Mouse (Mus musculus): Measurements from ENCODE around the gene Dmkn. TPM values are rescaled to one million over a fixed set of nuclear protein-coding genes. Genes with fewer than 3 reads are reported as not detected.
"Not testable (repeated sequence)": the region's sequence is repeated elsewhere in the genome, so short reads cannot be mapped to it uniquely, and the experiment has no call there.

Gene Dmkn
- polyA plus RNA-seq, 1 experiment from 2014 or later, result not detected

GRCm38 (mm10) chr7:30742570-30742969 is 21.0 kb upstream of the Dmkn start:
- not testable (repeated sequence) for H3K27ac ChIP-seq; H3K9ac ChIP-seq; H3K27me3 ChIP-seq (replicated peaks); H3K4me1 ChIP-seq; H3K9me3 ChIP-seq (replicated peaks); H3K36me3 ChIP-seq; H3K4me3 ChIP-seq; ATAC-seq; H3K4me2 ChIP-seq
- 69% methylated on average over 2 of the region's 2 CpGs for WGBS (ENCODE audit: insufficient replicate concordance)

- H3K4me3 ChIP-seq; H3K27me3 ChIP-seq (replicated peaks); H3K9ac ChIP-seq; H3K4me1 ChIP-seq; H3K4me2 ChIP-seq; H3K27ac ChIP-seq; H3K9me3 ChIP-seq (replicated peaks); H3K36me3 ChIP-seq: not testable (repeated sequence)
- WGBS (ENCODE audit: insufficient replicate concordance), result 70% methylated on average over 1 of the region's 4 CpGs
- peak; percentile 36; the same call in 1 of the 2 replicates for ATAC-seq
These were observed 19.9 kb upstream of the Dmkn start, which contains the start of gene Gapdhs for GRCm38 (mm10) chr7:30743617-30744016. Gene Gapdhs (minus strand): TSS chr7:30743681.

GRCm38 (mm10) chr7:30744022-30744598 is 19.4 kb upstream of the Dmkn start:
- Histone ChIP-seq H3K27me3 (replicated peaks) (no peaks in the 10 kb centered on the region), H3K4me3 (no peak overlapping the region), H3K4me1 (peaks cover 6% of the 10 kb centered on the region; the same call in 1 of the 2 replicates), H3K9me3 (replicated peaks) (no peaks in the 10 kb centered on the region), H3K4me2 (no peak overlapping the region), H3K9ac (no peak overlapping the region), H3K27ac (no peak overlapping the region), H3K36me3 (peaks cover 4% of the 10 kb centered on the region; the same call in 1 of the 2 replicates)
- no peak for ATAC-seq
- 35% methylated on average over 4 of the region's 4 CpGs for WGBS (ENCODE audit: insufficient replicate concordance)

- no peaks in the 10 kb centered on the region for H3K9me3 ChIP-seq (replicated peaks)
- no peak overlapping the region for H3K4me3 ChIP-seq
- H3K36me3 ChIP-seq, result no peaks in the 10 kb centered on the region
- H3K27ac ChIP-seq, result no peak overlapping the region
- H3K9ac ChIP-seq, result no peak overlapping the region
- 73% methylated on average over 7 of the region's 7 CpGs for WGBS (ENCODE audit: insufficient replicate concordance)
- no peaks in the 10 kb centered on the region for H3K27me3 ChIP-seq (replicated peaks)
- H3K4me1 ChIP-seq, result peaks cover 6% of the 10 kb centered on the region; the same call in 1 of the 2 replicates
- ATAC-seq, result no peak
- H3K4me2 ChIP-seq, result no peak overlapping the region
These were observed 15.9 kb upstream of the Dmkn start for GRCm38 (mm10) chr7:30747525-30748204.

GRCm38 (mm10) chr7:30749824-30750606 is 13.5 kb upstream of the Dmkn start:
- H3K4me3 ChIP-seq, result no peak overlapping the region
- H3K4me1 ChIP-seq, result no peaks in the 10 kb centered on the region
- 73% methylated on average over 13 of the region's 13 CpGs for WGBS (ENCODE audit: insufficient replicate concordance)
- no peak overlapping the region for H3K4me2 ChIP-seq
- H3K9me3 ChIP-seq (replicated peaks), result 0 out of 2 replicates have a peak, but pooled peaks cover 5% of the 10 kb centered on the region
- peaks cover 1% of the 10 kb centered on the region; the same call in 1 of the 2 replicates for H3K36me3 ChIP-seq
- no peak overlapping the region for H3K9ac ChIP-seq
- no peak overlapping the region for H3K27ac ChIP-seq
- no peaks in the 10 kb centered on the region for H3K27me3 ChIP-seq (replicated peaks)
- ATAC-seq, result no peak

- H3K4me2 ChIP-seq, result no peak within 1 kb of the TSS
- no peaks in the 10 kb centered on the region for H3K27me3 ChIP-seq (replicated peaks)
- H3K27ac ChIP-seq, result no peak within 1 kb of the TSS
- H3K36me3 ChIP-seq, result peaks cover 5% of the 10 kb centered on the region; the same call in 1 of the 2 replicates
- H3K4me3 ChIP-seq, result no peak within 1 kb of the TSS
- no peak within 1 kb of the TSS for H3K9ac ChIP-seq
- 46% methylated on average over 5 of the region's 5 CpGs for WGBS (ENCODE audit: insufficient replicate concordance)
- no peaks in the 10 kb centered on the region for H3K4me1 ChIP-seq
- 0 out of 2 replicates have a peak, but pooled peaks cover 9% of the 10 kb centered on the region for H3K9me3 ChIP-seq (replicated peaks)
- ATAC-seq, result no peak
These were observed 12.4 kb upstream of the Dmkn start, which contains the start of gene Sbsn for GRCm38 (mm10) chr7:30751086-30751669. Gene Sbsn (plus strand): TSS chr7:30751471.

GRCm38 (mm10) chr7:30757001-30757400 is 6.6 kb upstream of the Dmkn start:
- no peak for ATAC-seq

GRCm38 (mm10) chr7:30758853-30759252 is 4.7 kb upstream of the Dmkn start:
- 29% methylated on average over 4 of the region's 4 CpGs for WGBS (ENCODE audit: insufficient replicate concordance)
- no peak for ATAC-seq
- 0 out of 2 replicates have a peak, but pooled peaks cover 9% of the 10 kb centered on the region for H3K9me3 ChIP-seq (replicated peaks)

More at GRCm38 (mm10) chr7:30757001-30757400, 6.6 kb upstream of the Dmkn start:
- WGBS (ENCODE audit: insufficient replicate concordance), result 62% methylated on average over 3 of the region's 3 CpGs
- H3K4me3 ChIP-seq, result no peak overlapping the region
- no peak overlapping the region for H3K4me2 ChIP-seq
- peaks cover 16% of the 10 kb centered on the region for H3K4me1 ChIP-seq
- H3K9ac ChIP-seq, result no peak overlapping the region
- H3K36me3 ChIP-seq, result peaks cover 5% of the 10 kb centered on the region; the same call in 1 of the 2 replicates
- no peaks in the 10 kb centered on the region; the same call in 1 of the 2 replicates for H3K27me3 ChIP-seq (replicated peaks)
- no peak overlapping the region for H3K27ac ChIP-seq
- H3K9me3 ChIP-seq (replicated peaks), result 0 out of 2 replicates have a peak, but pooled peaks cover 9% of the 10 kb centered on the region

GRCm38 (mm10) chr7:30761769-30762352 is 1.7 kb upstream of the Dmkn start:
- Histone ChIP-seq H3K27me3 (replicated peaks) (peaks cover 36% of the 10 kb centered on the region), H3K4me3 (no peak overlapping the region), H3K27ac (no peak overlapping the region), H3K36me3 (no peaks in the 10 kb centered on the region), H3K9me3 (replicated peaks) (no peaks in the 10 kb centered on the region), H3K9ac (no peak overlapping the region), H3K4me1 (peaks cover 22% of the 10 kb centered on the region), H3K4me2 (no peak overlapping the region)
- peak; percentile 60 for ATAC-seq
- 12% methylated on average over 4 of the region's 4 CpGs for WGBS (ENCODE audit: insufficient replicate concordance)

More at GRCm38 (mm10) chr7:30758853-30759252, 4.7 kb upstream of the Dmkn start:
- Histone ChIP-seq H3K9ac (no peak overlapping the region), H3K27ac (no peak overlapping the region), H3K4me3 (no peak overlapping the region), H3K27me3 (replicated peaks) (peaks cover 12% of the 10 kb centered on the region), H3K4me2 (no peak overlapping the region), H3K4me1 (peaks cover 22% of the 10 kb centered on the region), H3K36me3 (peaks cover 5% of the 10 kb centered on the region; the same call in 1 of the 2 replicates)

GRCm38 (mm10) chr7:30765173-30765572 is 1.6 kb downstream of the Dmkn start:
- Histone ChIP-seq H3K27ac (no peak overlapping the region), H3K4me2 (no peak overlapping the region), H3K9ac (no peak overlapping the region), H3K4me3 (no peak overlapping the region), H3K4me1 (peaks cover 22% of the 10 kb centered on the region), H3K9me3 (replicated peaks) (no peaks in the 10 kb centered on the region), H3K36me3 (no peaks in the 10 kb centered on the region), H3K27me3 (replicated peaks) (peaks cover 41% of the 10 kb centered on the region)
- ATAC-seq, result no peak
- 38% methylated on average over 11 of the region's 11 CpGs for WGBS (ENCODE audit: insufficient replicate concordance)

GRCm38 (mm10) chr7:30766408-30766807 is 2.9 kb downstream of the Dmkn start:
- ATAC-seq, result no peak
- H3K4me1 ChIP-seq, result peaks cover 11% of the 10 kb centered on the region
- no peak overlapping the region for H3K4me3 ChIP-seq
- H3K9ac ChIP-seq, result no peak overlapping the region
- peaks cover 41% of the 10 kb centered on the region for H3K27me3 ChIP-seq (replicated peaks)
- no peak overlapping the region for H3K4me2 ChIP-seq
- 64% methylated on average over 4 of the region's 4 CpGs for WGBS (ENCODE audit: insufficient replicate concordance)
- no peaks in the 10 kb centered on the region for H3K36me3 ChIP-seq
- H3K27ac ChIP-seq, result no peak overlapping the region
- H3K9me3 ChIP-seq (replicated peaks), result 0 out of 2 replicates have a peak, but pooled peaks cover 1% of the 10 kb centered on the region
